Mouse (Mus musculus): ENCODE measurements at regions not wholly inside any gene's neighbourhood (a gene's known extent, or its start where the extent isn't known, plus 50 kb on each side); places are given as distances from the start of the nearest gene placed in this dataset.

DNA sequence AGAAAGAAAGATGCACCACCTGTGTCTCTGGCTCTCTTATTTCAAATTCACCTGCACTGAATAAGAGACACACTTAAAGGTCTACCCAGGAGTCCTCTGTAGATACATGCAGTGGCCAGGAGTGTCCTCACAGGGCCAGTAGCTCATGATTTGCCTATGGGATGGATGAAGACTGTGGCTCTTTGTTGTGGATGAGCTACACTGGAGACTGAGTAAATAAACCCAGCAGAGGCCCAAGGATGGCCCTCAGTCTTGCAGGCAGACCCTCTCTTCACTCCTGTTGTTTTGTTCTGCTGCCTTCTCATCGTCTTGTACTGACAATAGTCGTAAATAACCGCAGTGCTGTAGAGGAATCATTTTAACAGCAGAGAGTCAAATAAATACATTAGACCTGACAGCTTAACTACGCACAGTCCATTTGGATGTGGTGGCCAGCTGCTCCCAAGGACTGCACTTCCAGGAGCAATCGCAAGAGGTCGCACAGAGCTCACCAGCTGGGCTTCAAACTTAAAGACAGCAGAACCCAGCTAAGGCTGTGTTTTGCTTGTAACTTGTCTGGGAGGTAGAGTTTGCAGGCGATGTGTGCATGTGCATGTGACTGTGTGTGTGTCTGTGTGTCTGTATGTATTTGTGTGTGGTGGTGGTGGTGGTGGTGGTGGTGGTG, 328.6 kb upstream of the Camk1g start:
- peak; percentile 27 for DNase-seq (ENCODE audit: low read depth)

DNA sequence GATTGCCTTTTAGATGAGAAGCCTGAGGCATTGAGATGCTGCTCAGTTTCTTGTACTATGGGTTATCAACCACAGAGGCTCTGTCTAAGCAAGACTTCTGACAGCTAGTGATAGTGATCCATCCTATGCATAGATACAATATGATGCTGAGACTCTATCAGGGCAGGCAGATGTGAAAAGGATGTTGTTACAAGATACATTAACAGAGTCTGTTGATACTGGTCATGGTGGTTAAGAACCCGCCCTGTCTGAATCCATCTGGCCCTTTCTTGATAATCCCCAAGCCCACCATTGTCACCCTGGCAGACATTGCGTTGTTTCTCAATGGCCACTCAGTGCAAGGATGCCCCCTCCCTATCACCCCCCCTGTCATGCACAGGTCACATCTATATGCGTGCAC, 327.8 kb upstream of the Camk1g start:
- no peak for DNase-seq (ENCODE audit: low read depth)

DNA sequence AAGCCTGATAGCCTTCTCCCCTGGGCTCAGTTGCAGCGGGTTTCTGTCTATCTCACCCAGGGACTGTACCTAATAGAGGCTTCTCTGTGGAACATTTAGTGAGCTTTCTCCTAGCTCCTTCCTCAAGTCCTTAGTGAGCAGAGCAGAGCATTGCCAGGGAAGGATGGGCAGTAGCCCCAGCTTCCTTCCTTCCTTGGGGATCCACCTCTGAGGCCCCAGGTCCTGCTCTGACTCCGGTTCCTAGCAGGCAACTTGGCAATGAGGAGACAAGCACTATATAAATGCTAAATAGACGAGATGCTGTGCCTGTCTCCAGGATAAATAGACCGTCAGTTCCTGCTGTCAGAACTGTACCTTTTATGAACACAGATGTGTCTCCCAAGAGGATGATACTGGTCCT, 326.9 kb upstream of the Camk1g start:
- DNase-seq (ENCODE audit: low read depth): no peak

DNA sequence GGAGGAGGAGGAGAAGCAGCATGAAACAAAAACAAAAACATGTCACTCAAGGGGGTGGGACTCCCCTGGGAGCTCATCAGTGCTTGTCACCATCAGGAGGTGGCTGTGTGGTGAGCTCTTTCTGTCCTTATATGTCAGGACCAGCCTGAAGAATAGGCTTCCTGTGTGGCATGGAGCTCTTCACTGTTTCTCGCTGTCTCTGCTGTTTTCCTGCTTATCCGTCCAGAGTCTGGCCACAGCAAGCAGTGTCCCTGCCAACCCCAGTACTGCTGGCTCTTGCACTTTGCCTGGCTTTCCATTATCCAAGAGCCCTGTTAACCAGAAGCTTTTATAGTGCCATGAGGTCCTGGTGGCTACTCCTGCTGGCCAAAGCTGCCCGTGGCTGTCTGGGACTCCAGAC, 322.9 kb upstream of the Camk1g start:
- no peak for DNase-seq (ENCODE audit: low read depth)

DNA sequence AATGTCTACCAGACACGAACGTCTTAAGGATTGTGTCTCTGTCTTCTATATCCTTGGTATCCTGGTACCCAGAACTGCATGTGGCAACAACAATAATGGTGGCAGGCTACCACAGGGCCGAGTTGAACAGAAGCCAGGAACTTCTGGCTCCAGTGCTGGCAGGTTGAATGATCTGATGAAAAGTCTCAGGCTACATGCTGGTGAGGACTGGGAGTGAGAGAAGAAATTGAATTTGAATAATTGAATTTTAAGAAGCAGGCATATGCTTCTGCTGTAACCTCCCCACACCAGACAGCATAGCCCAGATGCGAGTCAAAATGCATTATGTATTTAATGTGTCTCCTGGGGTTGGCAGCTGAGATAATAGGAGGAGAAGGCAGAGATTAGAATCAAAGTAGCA, 319.5 kb upstream of the Camk1g start:
- DNase-seq (ENCODE audit: low read depth): no peak

DNA sequence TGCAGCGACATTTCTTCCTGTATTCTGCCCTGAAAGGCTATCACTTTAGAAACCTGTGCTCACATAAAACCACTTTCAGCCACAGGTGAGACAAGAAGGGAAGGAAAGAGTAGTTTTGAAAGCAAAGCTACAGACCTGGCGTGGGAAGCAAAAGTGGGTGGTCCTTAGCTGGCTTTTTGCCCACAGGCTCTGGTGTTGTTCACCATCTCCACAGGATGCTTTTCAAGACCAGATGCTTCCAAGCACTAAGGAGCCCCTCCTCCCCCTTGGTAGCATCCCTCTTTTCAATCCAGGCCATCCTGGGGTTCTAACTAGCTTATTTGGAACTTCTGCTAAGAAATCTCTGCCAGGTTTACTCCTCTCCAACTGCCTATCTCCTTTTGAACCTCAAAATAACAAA, 312.8 kb upstream of the Camk1g start:
- no peak for DNase-seq (ENCODE audit: low read depth)

DNA sequence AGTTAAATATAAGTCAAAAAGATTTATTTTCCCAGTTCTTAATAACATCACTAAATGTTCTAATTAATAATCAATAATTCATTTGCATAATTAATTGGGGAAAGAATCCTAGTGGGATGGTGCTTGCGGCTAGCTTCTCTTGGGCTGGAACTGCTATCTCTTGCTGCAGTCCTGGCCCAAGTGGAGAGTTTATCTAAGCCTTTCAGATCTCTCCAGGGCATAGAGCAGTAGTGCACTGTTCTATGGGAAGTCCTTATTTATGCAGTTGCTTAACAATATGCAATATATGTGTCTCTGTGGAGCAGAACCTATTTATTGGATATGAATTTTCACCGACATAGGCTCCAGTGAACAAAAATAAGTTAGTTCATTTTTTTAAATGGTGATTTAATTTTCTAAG, 308.4 kb upstream of the Camk1g start:
- no peak for DNase-seq (ENCODE audit: low read depth)

DNA sequence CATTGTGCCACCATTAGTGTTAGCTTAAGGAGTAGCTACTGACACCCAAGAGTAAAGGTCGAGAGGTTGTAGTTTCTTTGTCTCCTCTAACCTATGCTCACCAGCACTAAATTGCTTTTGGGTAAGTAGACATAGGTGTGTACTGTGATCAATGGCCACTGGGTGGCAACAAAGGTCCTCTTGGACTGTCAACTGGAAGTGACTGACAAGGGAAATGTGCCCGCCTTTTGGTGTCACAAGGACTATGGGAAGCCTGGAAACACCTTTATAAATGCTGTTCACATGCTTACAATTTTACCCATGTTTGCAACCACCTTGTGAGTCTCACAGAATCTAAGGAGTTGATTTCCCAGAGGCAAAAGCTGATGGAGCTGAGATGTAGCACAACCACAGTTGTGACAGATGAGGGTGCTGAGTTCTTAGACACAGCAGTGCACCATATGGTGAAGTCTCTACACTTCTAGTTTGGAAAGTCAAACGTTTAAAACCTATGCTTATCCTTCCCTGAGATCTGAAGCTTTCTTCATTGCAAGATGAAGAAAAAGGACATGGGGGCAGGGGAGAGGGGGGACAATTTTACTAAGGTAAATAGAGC, 303.2 kb upstream of the Camk1g start:
- DNase-seq (ENCODE audit: low read depth): no peak

DNA sequence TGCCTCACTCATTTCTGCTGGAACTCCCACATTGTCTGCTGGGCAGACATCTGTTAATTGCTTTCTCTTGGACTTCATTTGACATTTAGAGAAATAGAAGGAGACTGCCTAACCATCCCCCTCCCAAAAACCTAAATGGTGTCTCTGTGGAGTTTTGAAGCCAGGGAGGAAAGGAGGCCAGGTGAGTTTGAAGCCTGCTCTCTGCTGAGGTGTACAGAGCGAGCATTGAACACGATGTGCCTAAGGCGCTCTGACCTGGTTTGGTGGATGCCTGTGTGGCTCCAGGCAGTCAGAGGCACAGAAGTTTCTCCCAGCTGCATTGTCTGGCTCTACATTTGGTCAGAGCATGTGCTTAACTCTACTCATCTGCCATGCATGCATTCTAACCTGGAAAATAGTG, 302.6 kb upstream of the Camk1g start:
- DNase-seq (ENCODE audit: low read depth): no peak

DNA sequence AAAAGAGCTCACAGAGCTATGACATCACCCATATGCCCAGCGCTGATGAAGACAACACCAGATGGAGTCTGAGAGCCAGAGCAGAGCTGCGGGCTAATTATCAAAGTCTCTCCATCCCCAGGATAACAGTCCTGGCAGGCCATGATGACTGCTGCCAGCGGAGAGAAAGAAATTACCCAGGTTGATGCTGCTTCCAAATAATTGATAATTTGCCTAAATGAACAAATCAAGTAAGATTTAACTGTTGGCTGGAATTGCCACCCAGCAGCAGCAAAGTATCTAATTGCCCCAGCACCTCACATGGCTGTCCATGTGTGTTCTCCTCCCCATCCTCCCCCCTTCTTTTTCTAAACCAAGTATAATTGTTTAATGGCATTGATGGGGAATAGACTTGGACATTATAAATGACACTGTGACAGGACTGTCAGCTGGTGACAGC, 301.7 kb upstream of the Camk1g start:
- no peak for DNase-seq (ENCODE audit: low read depth)

DNA sequence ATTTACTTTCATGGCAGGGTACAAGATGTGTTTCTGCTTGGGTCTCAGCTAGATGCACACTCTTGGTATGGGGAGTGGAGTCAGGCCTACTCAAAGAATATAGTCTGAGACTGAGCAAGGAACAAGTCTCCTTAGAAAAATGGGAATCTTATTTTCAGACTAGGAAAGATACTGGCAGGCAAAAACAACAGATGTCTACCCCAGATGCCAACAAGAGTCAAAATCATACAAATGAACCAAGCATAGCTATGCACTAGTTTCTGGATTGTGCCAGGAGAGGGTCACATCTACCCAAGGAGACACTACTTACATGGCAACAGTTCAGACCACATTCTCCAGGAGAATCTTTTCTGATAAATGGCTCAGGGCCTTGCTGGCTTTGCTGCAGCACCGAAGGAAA, 300.9 kb upstream of the Camk1g start:
- no peak for DNase-seq (ENCODE audit: low read depth)

DNA sequence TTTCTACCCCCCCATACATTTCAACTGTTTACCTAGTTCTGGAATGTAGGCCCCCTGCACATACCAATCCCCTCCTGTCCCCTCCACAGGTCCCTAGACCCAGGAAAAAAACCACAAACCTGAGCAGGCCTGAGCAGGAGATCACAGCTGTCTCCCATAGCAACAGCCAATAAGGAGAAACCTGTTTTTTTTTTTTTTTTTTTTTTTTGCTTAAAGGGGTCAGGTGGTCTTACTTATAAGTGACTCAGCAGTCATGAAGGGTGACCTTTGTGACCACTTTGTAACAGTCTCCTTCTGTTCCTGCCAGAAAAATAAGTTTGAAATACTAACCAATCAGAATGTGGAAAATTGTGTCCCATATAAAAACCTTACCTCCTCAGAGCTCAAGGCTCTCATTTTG, 299.9 kb upstream of the Camk1g start:
- no peak for DNase-seq (ENCODE audit: low read depth)

DNA sequence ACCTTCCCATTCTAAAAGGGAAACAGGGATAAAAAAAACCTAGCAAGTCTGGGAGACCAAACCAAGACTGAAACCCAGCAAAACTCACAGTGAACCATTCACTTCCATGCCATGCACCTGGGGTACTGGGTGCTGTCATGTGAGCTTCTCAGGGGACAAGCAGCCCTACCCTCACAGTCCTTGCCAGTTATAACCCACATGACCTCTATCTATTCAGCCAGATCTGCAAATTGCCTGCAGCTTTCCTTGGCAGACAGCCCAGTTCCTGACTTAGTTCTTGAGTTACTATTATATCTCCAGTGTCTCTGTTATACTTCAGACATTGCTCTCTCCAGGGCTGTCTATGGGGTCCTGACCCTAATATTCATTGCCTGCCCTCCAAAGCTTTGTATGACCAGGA, 298.7 kb upstream of the Camk1g start:
- no peak for DNase-seq (ENCODE audit: low read depth)

DNA sequence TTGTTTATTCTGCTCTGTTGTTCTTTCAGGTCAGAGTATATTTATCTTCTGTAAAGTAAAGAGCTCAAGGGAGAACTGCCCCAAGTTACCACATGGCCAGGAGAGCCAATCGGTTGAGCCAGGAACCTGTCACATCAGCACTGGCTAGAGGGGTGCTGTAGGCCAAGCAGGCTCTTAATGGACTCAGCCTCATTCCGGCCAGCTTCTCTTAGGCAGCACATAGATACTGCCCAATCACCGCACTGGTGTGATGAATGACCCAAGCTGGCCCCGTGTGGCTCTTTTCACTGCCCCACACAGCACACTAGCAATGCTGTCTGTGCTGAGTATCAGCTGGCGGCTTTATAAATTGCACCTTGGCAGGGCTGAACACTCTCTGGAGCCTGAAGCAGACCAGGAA, 295.8 kb upstream of the Camk1g start:
- DNase-seq (ENCODE audit: low read depth): no peak

DNA sequence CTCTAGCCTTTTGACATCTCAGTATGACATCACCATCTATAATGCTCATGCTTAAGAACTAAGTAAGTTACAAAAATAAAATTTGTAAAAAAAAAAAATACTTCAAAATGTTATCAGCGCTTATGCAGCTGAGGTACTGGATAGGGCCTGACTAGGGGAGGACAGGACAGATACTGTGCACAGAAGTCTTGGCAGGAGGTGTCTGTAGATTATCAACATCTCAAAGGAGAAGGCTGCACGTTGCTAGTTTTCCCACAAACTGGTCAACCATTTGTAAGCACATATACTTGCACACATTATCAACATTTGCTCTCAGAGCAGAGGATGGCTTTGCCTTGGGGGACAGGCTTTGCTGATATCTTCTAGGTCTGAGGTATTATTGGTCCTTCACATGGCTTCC, 294.5 kb upstream of the Camk1g start:
- DNase-seq (ENCODE audit: low read depth): no peak

DNA sequence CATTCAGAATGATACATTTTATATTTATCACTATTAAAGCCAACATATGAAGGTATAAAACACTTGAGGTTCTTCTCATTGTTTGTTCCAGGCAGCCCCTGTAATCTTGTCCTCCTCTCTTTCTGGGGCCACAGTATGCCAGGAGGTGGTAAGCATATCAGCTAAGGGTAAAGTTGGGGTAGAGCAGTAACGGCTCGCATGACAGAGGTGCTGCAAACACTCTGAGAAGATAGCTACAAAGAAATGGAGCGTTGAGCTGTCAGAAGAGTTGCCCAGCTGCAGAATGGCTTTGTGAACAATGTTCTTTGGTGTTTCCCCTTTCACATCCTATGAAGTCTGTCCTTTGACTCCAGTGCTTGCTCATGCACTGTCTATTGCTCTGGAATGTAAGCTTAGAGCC, 293.5 kb upstream of the Camk1g start:
- DNase-seq (ENCODE audit: low read depth): no peak

DNA sequence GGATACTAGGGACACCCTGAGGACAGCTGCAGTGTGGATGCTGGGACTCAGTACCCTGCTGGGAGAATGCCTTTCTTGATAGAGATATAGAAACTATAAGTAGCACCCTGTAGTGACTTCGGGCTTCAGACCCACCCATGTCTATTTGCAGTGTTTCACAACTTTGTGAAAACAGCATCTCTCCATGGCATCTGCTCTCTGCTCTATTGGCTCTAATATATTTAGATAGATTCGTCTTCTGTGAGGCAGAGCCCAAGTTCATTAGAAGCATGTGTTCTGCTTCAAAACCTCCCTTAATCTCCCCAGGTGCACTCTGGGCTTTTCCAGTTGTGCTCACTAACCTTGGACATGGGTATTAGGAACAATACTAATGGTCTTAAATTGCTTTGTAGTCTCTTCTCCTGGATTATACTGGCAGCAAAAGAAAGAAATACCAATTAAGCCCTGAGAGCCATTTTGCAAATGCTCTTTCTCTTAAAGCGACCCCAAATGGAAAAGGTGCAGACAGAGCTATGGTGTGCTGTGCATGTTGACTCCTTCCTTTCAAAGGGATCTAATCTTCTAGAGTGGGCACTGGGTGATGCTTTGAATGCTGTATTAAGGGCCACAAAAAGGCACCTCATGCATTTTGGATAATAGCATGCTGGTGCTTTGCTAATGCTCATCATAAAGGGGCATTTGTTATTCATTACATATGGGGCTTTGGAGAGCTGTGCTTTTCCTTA, 292.2 kb upstream of the Camk1g start:
- DNase-seq (ENCODE audit: low read depth): no peak

DNA sequence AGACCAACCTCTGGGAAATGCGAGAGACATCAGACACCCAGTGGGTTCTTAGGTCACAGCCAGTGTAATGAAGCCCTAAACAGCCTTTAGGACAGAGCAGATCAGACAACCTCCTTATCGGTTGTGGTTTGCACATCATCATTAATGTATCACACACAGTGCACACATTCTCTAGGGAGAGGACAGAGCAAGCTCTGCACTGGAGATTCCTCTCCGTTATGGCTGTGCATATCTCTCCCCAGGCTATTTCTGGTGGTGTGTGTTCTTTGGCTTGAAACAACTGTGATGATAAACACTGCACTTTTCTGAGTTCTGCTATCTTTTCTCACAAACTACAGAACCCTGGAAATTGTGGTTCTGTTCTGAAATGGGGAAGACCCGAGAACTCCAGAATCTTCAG, 291.3 kb upstream of the Camk1g start:
- no peak for DNase-seq (ENCODE audit: low read depth)

DNA sequence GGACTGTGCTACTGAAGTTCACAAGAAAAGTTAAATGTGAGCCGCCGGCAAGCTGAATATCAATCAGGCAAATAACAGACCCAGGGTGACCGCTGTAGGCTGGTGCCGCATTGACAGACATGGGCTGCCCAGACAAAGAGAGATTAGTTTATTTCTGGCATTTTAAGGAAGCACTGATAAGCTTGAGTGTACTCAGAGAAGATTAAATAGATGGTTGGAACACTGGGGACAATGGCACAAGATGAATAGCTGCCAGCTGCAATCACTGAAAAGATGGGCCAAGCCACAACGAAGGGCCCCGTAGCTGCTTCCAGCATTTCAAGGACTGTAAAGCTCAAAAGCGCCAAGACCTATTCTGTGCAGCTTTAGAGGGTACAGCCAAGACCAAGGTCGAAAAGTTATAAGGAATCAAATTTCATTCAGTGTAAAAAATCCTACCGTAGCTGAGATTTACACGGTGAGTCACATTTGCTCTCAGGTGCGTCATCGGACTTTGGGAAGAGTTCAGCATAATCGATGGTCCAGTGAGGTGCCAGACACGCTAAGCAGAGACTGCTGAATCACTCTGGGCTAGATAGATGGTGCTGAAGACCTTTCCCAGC, 285.1 kb upstream of the Camk1g start:
- DNase-seq (ENCODE audit: low read depth): peak; percentile 51

DNA sequence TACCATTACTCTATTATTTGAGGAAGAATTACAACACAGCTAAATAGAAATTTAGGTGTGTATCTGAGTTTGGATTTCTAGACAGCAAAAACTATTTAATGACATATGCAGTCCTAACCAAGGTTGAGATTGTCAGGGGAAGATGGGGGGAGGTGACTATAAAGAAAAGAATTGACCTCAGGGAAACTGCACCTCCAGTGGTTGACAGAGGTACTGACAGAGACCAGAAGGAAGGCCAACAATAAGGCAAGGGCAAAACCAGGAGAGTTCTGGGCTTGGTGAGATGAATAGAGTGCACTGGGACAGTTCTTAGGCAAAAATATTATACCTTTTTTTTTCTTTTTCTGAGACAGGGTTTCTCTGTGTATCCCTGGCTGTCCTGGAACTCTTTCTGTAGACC, 280.2 kb upstream of the Camk1g start:
- no peak for DNase-seq (ENCODE audit: low read depth)

DNA sequence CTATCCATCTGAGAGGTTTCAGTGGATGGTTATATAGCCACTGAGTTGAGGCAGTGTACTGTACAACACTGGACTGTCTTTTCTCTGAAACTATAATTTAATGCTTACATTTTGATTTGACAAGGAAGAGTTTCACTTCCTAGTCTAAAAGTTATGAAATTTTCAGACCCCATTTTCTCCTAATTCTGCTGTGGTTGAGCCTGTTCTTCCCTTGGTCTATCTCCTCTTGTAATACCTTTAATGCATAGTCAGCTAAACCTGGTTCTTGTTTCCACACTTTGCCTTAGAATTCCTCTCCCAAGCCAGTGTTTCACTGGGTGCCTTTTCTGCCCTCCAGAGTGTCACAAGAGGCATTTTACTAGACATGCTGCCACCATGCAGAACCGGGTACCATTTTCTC, 279.3 kb upstream of the Camk1g start:
- no peak for DNase-seq (ENCODE audit: low read depth)

DNA sequence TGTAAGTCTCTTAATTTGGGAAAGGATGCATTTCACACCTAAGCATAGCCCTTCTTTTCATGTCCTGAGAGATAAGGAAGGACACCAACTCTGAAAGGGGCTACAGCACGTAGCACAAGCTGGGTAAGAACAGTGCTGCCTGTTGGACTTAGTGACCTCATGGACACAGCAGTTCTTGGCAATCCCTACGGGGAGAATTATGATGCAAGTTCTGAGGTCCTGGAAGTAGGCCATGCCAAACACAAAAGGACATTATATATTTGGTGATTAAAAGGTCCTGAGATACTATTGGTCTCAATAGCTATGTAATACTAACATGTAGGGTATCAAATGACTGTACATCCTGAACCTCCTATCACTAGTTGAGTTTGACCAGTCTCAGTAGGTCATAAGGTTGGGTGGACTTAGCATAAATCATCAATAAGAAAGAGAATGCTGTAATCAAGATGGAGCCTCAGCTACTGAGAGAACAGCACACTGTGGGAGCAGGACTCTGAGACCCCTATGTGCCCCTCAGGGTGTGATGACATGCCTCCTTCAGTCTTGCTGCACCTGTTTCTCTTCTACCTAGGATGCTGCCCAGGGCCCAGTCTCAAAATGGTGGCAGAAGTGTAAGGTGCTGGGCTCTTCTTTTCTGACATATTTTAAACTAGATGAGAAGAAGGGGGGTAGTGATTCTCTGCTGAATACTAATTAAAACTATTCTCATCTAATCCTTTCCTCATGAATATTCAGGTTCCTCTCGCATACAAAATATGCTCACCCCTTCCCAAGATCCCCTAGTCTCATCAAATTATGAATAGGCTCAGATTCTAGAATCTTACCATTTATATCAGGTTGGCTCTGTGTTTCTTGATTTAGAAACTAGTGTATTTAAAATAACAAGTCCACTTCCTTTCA, 277.5 kb upstream of the Camk1g start:
- no peak for DNase-seq (ENCODE audit: low read depth)
